8 mouse cellular contexts compared by ENCODE assay signal in the genomic region with DNA sequence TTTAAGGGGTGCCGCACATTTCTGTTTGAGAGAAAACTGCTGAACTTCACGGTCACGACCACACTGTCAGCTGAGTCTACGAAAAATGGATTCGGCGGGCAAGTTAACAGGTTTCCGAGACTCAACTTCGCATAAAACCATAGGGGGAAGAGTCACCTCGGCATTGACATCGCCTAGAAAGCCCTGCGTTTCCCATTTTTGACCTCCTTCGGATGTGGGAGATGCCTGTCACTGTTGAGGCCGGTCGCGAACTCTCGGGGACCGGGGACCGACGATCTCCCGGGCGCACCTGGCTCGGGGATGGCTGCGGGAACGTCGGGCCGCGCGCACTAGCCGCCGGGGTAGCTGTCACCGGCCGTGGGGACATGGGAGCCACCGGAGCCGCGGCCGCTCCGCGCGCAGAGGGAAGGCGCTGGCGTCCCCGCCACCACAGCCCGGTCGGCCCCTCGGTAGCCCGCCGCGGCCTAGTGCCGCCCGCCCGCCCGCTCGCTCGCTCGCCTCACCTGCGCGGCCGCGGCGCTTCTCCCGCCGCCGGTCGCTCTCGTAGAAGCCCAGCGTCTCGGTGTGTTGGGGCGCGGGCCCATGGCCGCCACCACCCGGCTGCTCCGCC. TPM values are rescaled to one million over a fixed set of nuclear protein-coding genes. Genes with fewer than 3 reads are reported as not detected.
DNase-seq lines count a peak whose midpoint lies in the region; ATAC-seq and TF ChIP-seq lines count a peak whose summit lies in the region.

No protein-coding gene starts in this region.

- H3K9ac ChIP-seq in intestine, embryonic 15.5 days = peak overlapping the region; percentile 98
- H3K9ac ChIP-seq in lung, embryonic 15.5 days = peak overlapping the region; percentile 96

- no peak for TF ChIP-seq CTCF in testis, adult 2 months (IDR thresholded peaks at IDR 0.05; ENCODE audit: control insufficient read depth, insufficient read depth, insufficient replicate concordance, low read depth, low read length)

- WGBS in intestine, embryonic 15.5 days = under 1% methylated on average over 65 of the region's 72 CpGs
- under 1% methylated on average over 57 of the region's 72 CpGs for WGBS in lung, embryonic 15.5 days

- peak overlapping the region; percentile 98 for H3K27ac ChIP-seq in testis, adult 2 months (ENCODE audit: control insufficient read depth, insufficient read depth, low read depth, low read length)
- H3K27ac ChIP-seq in intestine, embryonic 15.5 days = peak overlapping the region; percentile 74
- peak overlapping the region; percentile 92 for H3K27ac ChIP-seq in lung, embryonic 15.5 days

- H3K36me3 ChIP-seq in testis, adult 2 months (ENCODE audit: control insufficient read depth, insufficient read depth, low read length) = no peaks in the 10 kb centered on the region
- H3K36me3 ChIP-seq in intestine, embryonic 15.5 days = no peaks in the 10 kb centered on the region
- H3K36me3 ChIP-seq in lung, embryonic 15.5 days = no peaks in the 10 kb centered on the region

- no peak for DNase-seq in testis, postnatal 14 days (ENCODE audit: low spot score)
- DNase-seq in adrenal gland, postnatal 4 days (ENCODE audit: low spot score in 2 of 2) = peak; percentile 9 to 25
- peak; percentile 13 to 34 for DNase-seq in frontal cortex, postnatal 10 days (ENCODE audit: low spot score in 2 of 2)
- peak; percentile 9 to 15 for DNase-seq in right cerebral cortex, postnatal 36 days (ENCODE audit: low spot score in 2 of 2)
- DNase-seq in c-Kit-positive CD71-positive TER-119-positive erythroid progenitor cells, embryonic 14.5 days (ENCODE audit: low spot score) = no peak

- no peaks in the 10 kb centered on the region for H3K27me3 ChIP-seq in testis, adult 2 months (ENCODE audit: control insufficient read depth, insufficient read depth, low read length)
- H3K27me3 ChIP-seq in intestine, embryonic 15.5 days (replicated peaks) = no peaks in the 10 kb centered on the region
- no peaks in the 10 kb centered on the region for H3K27me3 ChIP-seq in lung, embryonic 15.5 days

- H3K4me2 ChIP-seq in intestine, embryonic 15.5 days (replicated peaks) = peak overlapping the region; percentile 77
- H3K4me2 ChIP-seq in lung, embryonic 15.5 days = peak overlapping the region; percentile 72

- ATAC-seq in intestine, embryonic 15.5 days = peak; percentile 84
- peak; percentile 63 for ATAC-seq in lung, embryonic 15.5 days (ENCODE audit: borderline replicate concordance, extremely low read depth, low FRiP score, low TSS enrichment)

- H3K4me3 ChIP-seq in testis, adult 2 months (ENCODE audit: control insufficient read depth, low read depth, low read length) = peak overlapping the region; percentile 88
- H3K4me3 ChIP-seq in intestine, embryonic 15.5 days (replicated peaks) = peak overlapping the region; percentile 90
- H3K4me3 ChIP-seq in lung, embryonic 15.5 days = peak overlapping the region; percentile 96

- TF ChIP-seq POLR2A in testis, adult 2 months (IDR thresholded peaks at IDR 0.05; ENCODE audit: control insufficient read depth, low read depth, low read length) = no peak

- no peaks in the 10 kb centered on the region for H3K9me3 ChIP-seq in intestine, embryonic 15.5 days
- no peaks in the 10 kb centered on the region for H3K9me3 ChIP-seq in lung, embryonic 15.5 days

- no peaks in the 10 kb centered on the region for H3K4me1 ChIP-seq in testis, adult 2 months (ENCODE audit: control insufficient read depth, insufficient read depth, low read length)
- peaks cover 10% of the 10 kb centered on the region for H3K4me1 ChIP-seq in intestine, embryonic 15.5 days (replicated peaks)
- peaks cover 36% of the 10 kb centered on the region for H3K4me1 ChIP-seq in lung, embryonic 15.5 days

RNA-seq across cellular contexts. Expression of a gene that starts 0.4 kb away (rescaled TPM):
- polyA plus RNA-seq in testis, adult 2 months (2012; rRNA removed) = 21.5 and 29.4 TPM in 2 replicates
- 10 to 100 TPM; 45.8 to 48.3 TPM for total RNA-seq in adrenal gland, postnatal 4 days (2021)
- 23.8 and 26.3 TPM in 2 replicates for polyA plus RNA-seq in intestine, embryonic 15.5 days (2015; fragmentation: Nextera tagmentation; extraction: Ambion mirVana)
- polyA plus RNA-seq in lung, embryonic 15.5 days (2015; fragmentation: Nextera tagmentation; extraction: Ambion mirVana) = 34.2 and 35.8 TPM in 2 replicates

Comparison
In these comparisons a context has a peak if more than half of its experiments do, and no peak if none do; other contexts are left out.
1. DNase-seq: peak in adrenal gland, postnatal 4 days (2 of 2), frontal cortex, postnatal 10 days (2 of 2) and right cerebral cortex, postnatal 36 days (2 of 2); none in testis, postnatal 14 days (single experiment) and c-Kit-positive CD71-positive TER-119-positive erythroid progenitor cells, embryonic 14.5 days (single experiment).
2. Peak in every context shown above with its lines, with median percentiles within 50 percentile points of each other: H3K27ac ChIP-seq and H3K4me3 ChIP-seq.